Mouse (Mus musculus): ENCODE data around the gene Amigo3. TPM values are rescaled to one million over a fixed set of nuclear protein-coding genes. Genes with fewer than 3 reads are reported as not detected.
A peak's percentile ranks its signal among the peaks of the same experiment; 100 is the strongest.

The Amigo3 gene
- total and polyA plus RNA-seq, 2 experiments from 2014 or later: 1.5 to 2.9 TPM

- Histone ChIP-seq H3K27me3 (ENCODE audit: insufficient read depth, low read length) (no peaks in the 10 kb centered on the region), H3K4me1 (ENCODE audit: insufficient read depth) (no peaks in the 10 kb centered on the region), H3K4me2 (ENCODE audit: low read depth) (no peak overlapping the region), H3K27ac (ENCODE audit: low read depth, low read length) (no peak overlapping the region), H3K9ac (no peak overlapping the region), H3K9me3 (ENCODE audit: low read length) (no peaks in the 10 kb centered on the region), H3K4me3 (ENCODE audit: low read depth, low read length) (no peak overlapping the region), H3K36me3 (ENCODE audit: insufficient read depth) (peaks cover 89% of the 10 kb centered on the region)
- ATAC-seq (no peak), DNase-seq (no peak)
- TF ChIP-seq CTCF (IDR thresholded peaks at IDR 0.05; ENCODE audit: low read depth): no peak
- 90% methylated on average over 9 of the region's 9 CpGs for WGBS
Observed at GRCm38 (mm10) chr9:108058291-108058690, 5.3 kb downstream of the Amigo3 start.

GRCm38 (mm10) chr9:108062142-108062541, 9.2 kb downstream of the Amigo3 start:
- no peak for DNase-seq
- H3K4me2 ChIP-seq (ENCODE audit: low read depth): no peak overlapping the region
- H3K4me1 ChIP-seq (ENCODE audit: insufficient read depth): no peaks in the 10 kb centered on the region
- peaks cover 63% of the 10 kb centered on the region for H3K36me3 ChIP-seq (ENCODE audit: insufficient read depth)
- no peak for TF ChIP-seq CTCF (IDR thresholded peaks at IDR 0.05; ENCODE audit: low read depth)
- no peak overlapping the region for H3K9ac ChIP-seq
- H3K27ac ChIP-seq (ENCODE audit: low read depth, low read length): no peak overlapping the region
- H3K9me3 ChIP-seq (ENCODE audit: low read length): no peaks in the 10 kb centered on the region
- no peak for ATAC-seq
- no peak overlapping the region for H3K4me3 ChIP-seq (ENCODE audit: low read depth, low read length)
- H3K27me3 ChIP-seq (ENCODE audit: insufficient read depth, low read length): no peaks in the 10 kb centered on the region
- 87% methylated on average over 3 of the region's 3 CpGs for WGBS

GRCm38 (mm10) chr9:108063361-108063760, 10.4 kb downstream of the Amigo3 start:
- H3K4me3 ChIP-seq (ENCODE audit: low read depth, low read length): no peak overlapping the region
- no peak overlapping the region for H3K27ac ChIP-seq (ENCODE audit: low read depth, low read length)
- H3K36me3 ChIP-seq (ENCODE audit: insufficient read depth): peaks cover 51% of the 10 kb centered on the region
- no peak overlapping the region for H3K4me2 ChIP-seq (ENCODE audit: low read depth)
- ATAC-seq (no peak), DNase-seq (no peak)
- H3K9me3 ChIP-seq (ENCODE audit: low read length): no peaks in the 10 kb centered on the region
- H3K9ac ChIP-seq: no peak overlapping the region
- no peak for TF ChIP-seq CTCF (IDR thresholded peaks at IDR 0.05; ENCODE audit: low read depth)
- 90% methylated on average over 12 of the region's 12 CpGs for WGBS
- no peaks in the 10 kb centered on the region for H3K4me1 ChIP-seq (ENCODE audit: insufficient read depth)
- H3K27me3 ChIP-seq (ENCODE audit: insufficient read depth, low read length): no peaks in the 10 kb centered on the region

- Histone ChIP-seq H3K4me1 (ENCODE audit: insufficient read depth) (no peaks in the 10 kb centered on the region), H3K4me3 (ENCODE audit: low read depth, low read length) (no peak overlapping the region), H3K27me3 (ENCODE audit: insufficient read depth, low read length) (no peaks in the 10 kb centered on the region), H3K9me3 (ENCODE audit: low read length) (no peaks in the 10 kb centered on the region), H3K27ac (ENCODE audit: low read depth, low read length) (no peak overlapping the region), H3K4me2 (ENCODE audit: low read depth) (no peak overlapping the region), H3K36me3 (ENCODE audit: insufficient read depth) (peaks cover 48% of the 10 kb centered on the region), H3K9ac (no peak overlapping the region)
- peak; percentile 62 for DNase-seq
- peak; percentile 79 for ATAC-seq
- TF ChIP-seq CTCF (IDR thresholded peaks at IDR 0.05; ENCODE audit: low read depth): peak; percentile 76
- WGBS: 46% methylated on average over 5 of the region's 5 CpGs
Observed at GRCm38 (mm10) chr9:108065491-108066011, 12.6 kb downstream of the Amigo3 start.

- H3K4me3 ChIP-seq (ENCODE audit: low read depth, low read length): no peak overlapping the region
Observed at GRCm38 (mm10) chr9:108067199-108067598, 14.2 kb downstream of the Amigo3 start.

GRCm38 (mm10) chr9:108067900-108068299, 14.9 kb downstream of the Amigo3 start:
- 17% methylated on average over 8 of the region's 8 CpGs for WGBS
- ATAC-seq: peak; percentile 44
- Histone ChIP-seq H3K9me3 (ENCODE audit: low read length) (no peaks in the 10 kb centered on the region), H3K36me3 (ENCODE audit: insufficient read depth) (peaks cover 38% of the 10 kb centered on the region), H3K4me3 (ENCODE audit: low read depth, low read length) (no peak overlapping the region), H3K4me1 (ENCODE audit: insufficient read depth) (no peaks in the 10 kb centered on the region), H3K9ac (no peak overlapping the region), H3K4me2 (ENCODE audit: low read depth) (no peak overlapping the region), H3K27ac (ENCODE audit: low read depth, low read length) (no peak overlapping the region), H3K27me3 (ENCODE audit: insufficient read depth, low read length) (no peaks in the 10 kb centered on the region)
- peak; percentile 92 for DNase-seq
- TF ChIP-seq CTCF (IDR thresholded peaks at IDR 0.05; ENCODE audit: low read depth): peak; percentile 96

More at GRCm38 (mm10) chr9:108067199-108067598, 14.2 kb downstream of the Amigo3 start:
- peaks cover 45% of the 10 kb centered on the region for H3K36me3 ChIP-seq (ENCODE audit: insufficient read depth)
- TF ChIP-seq CTCF (IDR thresholded peaks at IDR 0.05; ENCODE audit: low read depth): no peak
- ATAC-seq (no peak), DNase-seq (no peak)
- no peaks in the 10 kb centered on the region for H3K9me3 ChIP-seq (ENCODE audit: low read length)
- H3K9ac ChIP-seq: no peak overlapping the region
- no peaks in the 10 kb centered on the region for H3K27me3 ChIP-seq (ENCODE audit: insufficient read depth, low read length)
- H3K4me1 ChIP-seq (ENCODE audit: insufficient read depth): no peaks in the 10 kb centered on the region
- no peak overlapping the region for H3K4me2 ChIP-seq (ENCODE audit: low read depth)
- WGBS: 77% methylated on average over 7 of the region's 7 CpGs
- H3K27ac ChIP-seq (ENCODE audit: low read depth, low read length): no peak overlapping the region

- Histone ChIP-seq H3K4me3 (ENCODE audit: low read depth, low read length) (no peak overlapping the region), H3K27ac (ENCODE audit: low read depth, low read length) (no peak overlapping the region), H3K4me1 (ENCODE audit: insufficient read depth) (no peaks in the 10 kb centered on the region), H3K27me3 (ENCODE audit: insufficient read depth, low read length) (no peaks in the 10 kb centered on the region), H3K4me2 (ENCODE audit: low read depth) (no peak overlapping the region), H3K9ac (no peak overlapping the region), H3K9me3 (ENCODE audit: low read length) (no peaks in the 10 kb centered on the region), H3K36me3 (ENCODE audit: insufficient read depth) (peaks cover 28% of the 10 kb centered on the region)
- DNase-seq: no peak
- no peak for ATAC-seq
- no peak for TF ChIP-seq CTCF (IDR thresholded peaks at IDR 0.05; ENCODE audit: low read depth)
- 86% methylated on average over 9 of the region's 9 CpGs for WGBS
Observed at GRCm38 (mm10) chr9:108069007-108069406, 16.0 kb downstream of the Amigo3 start.
